Mouse (Mus musculus): ENCODE data around the gene Nacc1. TPM values are rescaled to one million over a fixed set of nuclear protein-coding genes. Genes with fewer than 3 reads are reported as not detected.

The Nacc1 gene
- total RNA-seq, 2 experiments from 2014 or later: 18.7 to 24.3 TPM

DNA sequence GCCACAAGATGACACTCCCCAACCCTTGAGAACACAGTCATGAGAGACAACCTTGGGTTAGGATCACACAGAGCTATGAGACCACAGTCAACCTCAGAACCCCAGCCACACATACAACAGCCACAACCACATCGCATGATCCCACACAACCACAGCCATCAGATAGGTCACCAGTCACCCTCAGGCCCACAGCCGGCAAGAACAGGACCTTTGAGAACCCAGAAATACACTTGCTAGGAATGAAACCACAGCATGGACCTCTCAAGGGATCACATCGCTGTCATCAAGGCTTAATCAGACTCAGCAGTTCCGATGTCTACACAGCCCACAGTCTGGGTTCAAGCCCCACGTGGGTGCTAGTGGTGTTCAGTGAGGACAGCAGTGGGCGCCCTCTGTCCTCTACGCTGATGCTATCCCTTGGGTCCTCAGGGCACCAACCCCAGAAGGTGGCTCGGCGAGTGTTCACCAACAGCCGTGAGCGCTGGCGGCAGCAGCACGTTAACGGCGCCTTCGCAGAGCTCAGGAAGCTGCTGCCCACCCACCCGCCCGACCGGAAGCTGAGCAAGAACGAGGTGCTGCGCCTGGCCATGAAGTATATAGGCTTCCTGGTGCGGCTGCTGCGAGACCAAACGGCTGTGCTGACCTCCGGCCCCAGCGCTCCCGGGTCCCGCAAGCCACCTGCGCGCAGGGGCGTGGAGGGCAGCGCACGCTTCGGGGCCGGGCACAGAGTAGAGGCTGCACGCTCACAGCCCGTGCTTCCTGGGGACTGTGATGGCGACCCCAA lies 16.0 kb upstream of the Nacc1 start:
- peak overlapping the region; percentile 58 for H3K4me3 ChIP-seq
- TF ChIP-seq CTCF (IDR thresholded peaks at IDR 0.05): no peak
- peak; percentile 28 for DNase-seq
- H3K27ac ChIP-seq: peak overlapping the region; percentile 87
- intact Hi-C loops (cut with DNase I): loop anchor here (5.0 kb wide), 1 partner anchor 34 kb away; no protein-coding TSS in a partner anchor

- Histone ChIP-seq H3K27ac (peak overlapping the region; percentile 87), H3K4me3 (peak overlapping the region; percentile 58)
- TF ChIP-seq CTCF (IDR thresholded peaks at IDR 0.05): no peak
- intact Hi-C loops (cut with DNase I): loop anchor here (5.0 kb wide), 1 partner anchor 34 kb away; no protein-coding TSS in a partner anchor
- peak; percentile 23 for DNase-seq
Measured at GRCm38 (mm10) chr8:84702963-84703465, 15.4 kb upstream of the Nacc1 start.

GRCm38 (mm10) chr8:84702561-84702960 lies 14.9 kb upstream of the Nacc1 start:
- DNase-seq: peak; percentile 35
- Histone ChIP-seq H3K27ac (peak overlapping the region; percentile 87), H3K4me3 (peak overlapping the region; percentile 58)
- intact Hi-C loops (cut with DNase I): loop anchor here (5.0 kb wide), 1 partner anchor 35 kb away; no protein-coding TSS in a partner anchor
- no peak for TF ChIP-seq CTCF (IDR thresholded peaks at IDR 0.05)

DNA sequence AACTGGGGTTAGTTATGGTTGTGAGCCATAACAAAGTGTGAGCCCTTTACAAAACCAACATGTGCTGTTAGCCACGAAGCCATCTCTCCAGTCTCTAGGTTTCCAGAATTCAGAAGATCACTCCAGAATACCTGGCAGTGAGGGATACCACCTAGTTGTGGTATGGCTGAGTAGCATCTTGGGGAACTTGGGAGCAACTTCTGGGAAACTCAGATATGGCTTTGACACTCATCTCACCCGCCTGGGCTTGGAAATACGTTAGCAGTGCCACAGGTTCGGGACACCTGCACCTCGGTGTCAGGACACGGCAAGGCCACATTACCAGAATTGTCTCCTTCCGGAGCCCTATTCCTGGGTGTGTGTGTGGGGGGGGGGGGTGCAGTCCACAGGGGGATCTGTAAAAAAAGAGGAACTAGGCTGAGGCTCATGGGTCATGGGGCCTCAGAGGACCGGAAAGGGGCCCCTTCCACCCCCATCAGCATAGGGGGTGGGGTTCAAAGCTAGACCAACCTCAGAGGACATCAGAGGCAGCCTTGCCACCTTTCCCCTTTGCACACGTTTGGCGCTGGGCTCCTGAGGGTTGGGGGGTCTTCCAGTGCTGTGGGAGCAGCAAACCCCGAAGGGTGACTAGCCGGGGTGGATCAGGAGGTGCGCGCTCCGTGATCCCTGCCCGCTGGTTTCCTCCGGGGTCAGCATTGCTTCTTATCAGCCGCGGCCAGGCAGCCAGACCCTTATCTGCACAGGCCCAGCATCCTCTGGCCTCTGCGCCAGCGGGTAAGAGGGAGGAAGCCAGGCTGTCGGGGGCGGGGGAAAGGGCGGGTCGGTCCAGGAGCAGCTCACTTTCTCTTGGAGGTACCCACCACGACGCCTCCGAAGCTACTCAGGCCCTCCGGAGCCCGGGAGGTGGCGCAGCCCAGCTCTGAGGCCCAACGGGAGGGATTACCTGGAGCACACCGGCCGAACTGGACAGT lies 13.6 kb upstream of the Nacc1 start, which contains the start of gene Lyl1:
TSS of gene Lyl1 (plus strand) at position 517 of the 971 bp plus-strand sequence.
- DNase-seq: peak; percentile 75
- intact Hi-C loops (cut with DNase I): loop anchor here (5.0 kb wide), 1 partner anchor 36 kb away; no protein-coding TSS in a partner anchor
- H3K27ac ChIP-seq: peak within 1 kb of the TSS; percentile 87
- peak within 1 kb of the TSS; percentile 58 for H3K4me3 ChIP-seq
- TF ChIP-seq CTCF (IDR thresholded peaks at IDR 0.05): peak; percentile 33; the same call in 1 of the 2 replicates

DNA sequence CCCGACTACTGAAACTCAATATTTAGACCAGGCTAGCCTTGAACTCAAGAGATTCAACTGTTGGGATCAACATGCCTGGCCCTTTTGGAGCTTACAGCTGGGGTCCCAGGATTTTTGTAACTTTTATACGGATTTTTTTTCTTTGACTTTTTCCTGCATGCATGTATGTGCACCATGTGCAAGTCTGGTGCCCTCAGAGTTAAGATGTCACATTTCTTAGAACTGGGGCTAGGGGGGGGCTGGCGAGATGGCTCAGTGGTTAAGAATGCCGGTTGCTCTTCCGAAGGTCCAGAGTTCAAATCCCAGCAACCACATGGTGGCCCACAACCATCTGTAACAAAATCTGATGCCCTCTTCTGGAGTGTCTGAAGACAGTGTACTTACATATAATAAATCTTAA lies 12.9 kb upstream of the Nacc1 start:
- intact Hi-C loops (cut with DNase I): loop anchor here (5.0 kb wide), 1 partner anchor 37 kb away; no protein-coding TSS in a partner anchor
- DNase-seq: no peak
- TF ChIP-seq CTCF (IDR thresholded peaks at IDR 0.05): no peak
- Histone ChIP-seq H3K27ac (peak overlapping the region; percentile 87), H3K4me3 (no peak overlapping the region; the same call in 1 of the 2 replicates)

DNA sequence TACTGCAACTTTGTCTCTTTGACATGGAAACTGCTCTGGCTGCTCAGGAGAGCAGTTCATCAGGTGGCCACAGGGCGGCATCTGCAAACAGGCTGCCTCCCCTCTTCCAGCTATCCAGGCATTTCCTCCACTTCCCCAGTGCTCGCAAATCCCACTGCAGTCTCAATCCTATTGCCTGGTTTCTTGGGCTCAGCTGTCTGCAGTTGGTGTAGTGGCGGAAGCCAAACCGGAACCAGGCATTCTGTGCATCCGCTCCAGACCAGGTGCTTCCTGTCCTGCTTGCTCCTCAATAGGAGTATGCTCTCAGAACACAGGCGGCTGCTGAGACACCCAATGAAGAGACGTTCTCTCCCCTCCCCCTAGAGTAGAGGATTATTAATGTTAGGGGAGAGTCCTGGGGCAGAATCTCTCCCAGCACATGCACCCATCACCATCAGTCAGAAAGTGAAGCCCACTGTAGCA lies 12.2 kb upstream of the Nacc1 start:
- intact Hi-C loops (cut with DNase I): loop anchor here (2.0 to 5.0 kb wide), 2 partner anchors 37 to 113 kb away; no protein-coding TSS in a partner anchor
- Histone ChIP-seq H3K27ac (peak overlapping the region; percentile 87), H3K4me3 (peak overlapping the region; percentile 57)
- peak; percentile 75 for TF ChIP-seq CTCF (IDR thresholded peaks at IDR 0.05)
- DNase-seq: peak; percentile 69

DNA sequence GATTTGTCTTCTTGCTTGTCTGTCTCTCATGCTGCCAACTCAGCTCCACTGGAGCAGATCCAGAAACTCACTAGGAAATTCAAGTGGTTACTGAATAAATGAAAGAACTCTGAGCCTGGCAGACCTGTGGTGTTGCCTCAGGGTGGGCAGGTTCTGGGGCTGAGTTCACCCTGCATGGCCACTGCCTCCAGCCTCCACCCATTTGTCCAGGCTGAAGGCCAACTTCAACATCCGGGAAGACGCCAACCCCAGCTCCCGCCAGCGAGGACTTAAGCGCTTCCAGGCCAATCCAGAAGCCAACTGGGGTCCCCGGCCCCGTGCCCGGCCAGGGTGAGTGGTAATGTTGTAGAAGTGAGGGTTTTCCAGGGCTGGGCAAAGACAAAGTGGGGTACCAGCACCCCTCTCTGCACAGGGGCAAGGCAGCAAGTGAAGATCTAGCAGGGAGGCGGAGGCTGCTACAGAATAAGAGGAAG lies 11.3 kb upstream of the Nacc1 start:
- TF ChIP-seq CTCF (IDR thresholded peaks at IDR 0.05): no peak
- DNase-seq: peak; percentile 75
- peak overlapping the region; percentile 57 for H3K4me3 ChIP-seq
- H3K27ac ChIP-seq: peak overlapping the region; percentile 87
- intact Hi-C loops (cut with DNase I): loop anchor here (2.0 kb wide), 1 partner anchor 114 kb away; no protein-coding TSS in a partner anchor

GRCm38 (mm10) chr8:84698288-84698687 lies 10.6 kb upstream of the Nacc1 start:
- DNase-seq: peak; percentile 19
- no peak for TF ChIP-seq CTCF (IDR thresholded peaks at IDR 0.05)
- Histone ChIP-seq H3K4me3 (no peak overlapping the region), H3K27ac (peak overlapping the region; percentile 87)
- intact Hi-C loops (cut with DNase I): loop anchor here (2.0 kb wide), 1 partner anchor 115 kb away; no protein-coding TSS in a partner anchor

- peak; percentile 64 for DNase-seq
- intact Hi-C loops (cut with DNase I): loop anchor here (2.0 kb wide), 1 partner anchor 115 kb away; no protein-coding TSS in a partner anchor
- H3K27ac ChIP-seq: 0 out of 2 replicates have a peak overlapping the region, but pooled peaks have one; percentile 87
- TF ChIP-seq CTCF (IDR thresholded peaks at IDR 0.05): peak; percentile 69
- H3K4me3 ChIP-seq: no peak overlapping the region
Measured at GRCm38 (mm10) chr8:84697166-84698130, 9.8 kb upstream of the Nacc1 start.

DNA sequence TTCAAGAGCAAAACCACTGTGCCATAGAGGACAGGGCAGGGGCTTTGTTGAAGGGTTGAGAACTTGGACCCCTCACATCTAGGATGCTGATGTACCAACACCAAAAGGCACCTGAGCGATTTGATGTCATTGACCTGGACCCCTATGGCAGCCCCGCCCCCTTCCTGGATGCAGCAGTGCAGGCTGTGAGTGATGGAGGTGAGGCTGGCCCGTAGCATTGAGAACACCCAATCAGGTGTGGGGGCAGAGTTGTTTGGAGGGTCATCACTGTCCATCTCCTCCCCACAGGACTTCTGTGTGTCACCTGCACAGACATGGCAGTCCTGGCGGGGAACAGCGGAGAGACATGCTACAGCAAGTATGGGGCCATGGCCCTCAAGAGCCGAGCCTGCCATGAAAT lies 7.5 kb upstream of the Nacc1 start:
- TF ChIP-seq CTCF (IDR thresholded peaks at IDR 0.05): no peak
- intact Hi-C loops (cut with DNase I): no loop called here
- DNase-seq: no peak
- Histone ChIP-seq H3K4me3 (no peak overlapping the region), H3K27ac (no peak overlapping the region)

DNA sequence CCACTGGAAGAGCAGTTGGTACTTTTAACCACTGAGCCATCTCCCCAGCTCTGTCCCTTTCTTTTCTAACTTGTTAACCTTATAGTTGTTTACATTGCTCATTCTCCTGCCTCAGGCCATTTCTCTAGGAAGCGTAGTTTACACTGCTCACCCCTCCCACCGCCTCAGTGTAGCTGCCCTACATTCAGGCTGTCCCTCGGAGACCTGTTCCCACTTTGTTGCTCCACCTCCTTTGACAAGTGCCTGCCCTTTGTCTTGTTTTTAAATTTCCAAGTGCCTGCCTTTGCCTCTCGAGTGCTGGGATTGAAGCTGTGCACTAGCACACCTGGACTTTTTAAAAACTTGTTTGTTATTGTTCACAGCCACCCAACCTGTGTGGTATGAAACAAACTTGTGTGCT lies 5.7 kb upstream of the Nacc1 start:
- DNase-seq: no peak
- intact Hi-C loops (cut with DNase I): no loop called here
- no peak for TF ChIP-seq CTCF (IDR thresholded peaks at IDR 0.05)
- Histone ChIP-seq H3K27ac (no peak overlapping the region), H3K4me3 (no peak overlapping the region)

Measured in gastrocnemius, adult 2 months (tissue).